Mouse (Mus musculus) kidney, adult 2 months (tissue): ENCODE measurements around the gene Spaar. TPM values are rescaled to one million over a fixed set of nuclear protein-coding genes. Genes with fewer than 3 reads are reported as not detected.

Experiments
- DNase-seq: peaks from one replicate; pipeline ENCODE4 v3.0.0; 2021
- H3K27ac ChIP-seq: fragments of 200-500 bp; 2 replicates; pipeline ENCODE4 v1.5.1; 2012; ENCODE audit warnings: low read depth, low read length, control low read depth, inconsistent platforms; ENCODE audit not compliant: insufficient read depth
- H3K27me3 ChIP-seq: fragments of 200-500 bp; replicated peaks from 2 replicates; pipeline ENCODE4 v1.6.1; 2012; ENCODE audit warnings: mild to moderate bottlenecking, moderate library complexity, low read length, inconsistent platforms; ENCODE audit not compliant: control insufficient read depth, insufficient read depth
- H3K36me3 ChIP-seq: fragments of 200-500 bp; 2 replicates; pipeline ENCODE4 v1.6.1; 2012; ENCODE audit warnings: mild to moderate bottlenecking, moderate library complexity, low read length, inconsistent platforms; ENCODE audit not compliant: control insufficient read depth, insufficient read depth
- H3K4me1 ChIP-seq: fragments of 200-500 bp; 2 replicates; pipeline ENCODE4 v1.6.1; 2011; ENCODE audit warnings: low read length; ENCODE audit not compliant: control insufficient read depth, insufficient read depth
- H3K4me3 ChIP-seq: fragments of 200-500 bp; 2 replicates; pipeline ENCODE4 v1.5.1; 2011; ENCODE audit warnings: mild to moderate bottlenecking, low read depth, low read length, control low read depth; ENCODE audit not compliant: insufficient read depth
- CTCF ChIP-seq: fragments of 200-500 bp; conservative IDR thresholded peaks from 2 replicates; pipeline ENCODE4 v1.5.1; 2011; ENCODE audit warnings: low read depth, mild to moderate bottlenecking, control low read depth, low read length, moderate library complexity, mixed read lengths; ENCODE audit not compliant: insufficient read depth, insufficient read length
- POLR2A ChIP-seq: fragments of 200-500 bp; IDR thresholded peaks from one replicate; pipeline ENCODE4 v1.6.1; 2011; ENCODE audit warnings: low read depth, low read length, control low read depth
- WGBS: fragments of 180-500 bp; shearing (Covaris S2); methylation state at CpG from one replicate; pipeline ENCODE4 v1.1.7; 2018; 5-methylcytosine and 5-hydroxymethylcytosine counted together
- polyA plus RNA-seq: library from polyadenylated mRNA; depleted of rRNA; stranded (reverse); fragments of >200 nt; gene quantifications from 2 replicates; pipeline ENCODE4 v1.2.3, GENCODE M21; 2012; rRNA removed

Gene Spaar
- 2.4 and 2.5 TPM in 2 replicates for polyA plus RNA-seq

DNA sequence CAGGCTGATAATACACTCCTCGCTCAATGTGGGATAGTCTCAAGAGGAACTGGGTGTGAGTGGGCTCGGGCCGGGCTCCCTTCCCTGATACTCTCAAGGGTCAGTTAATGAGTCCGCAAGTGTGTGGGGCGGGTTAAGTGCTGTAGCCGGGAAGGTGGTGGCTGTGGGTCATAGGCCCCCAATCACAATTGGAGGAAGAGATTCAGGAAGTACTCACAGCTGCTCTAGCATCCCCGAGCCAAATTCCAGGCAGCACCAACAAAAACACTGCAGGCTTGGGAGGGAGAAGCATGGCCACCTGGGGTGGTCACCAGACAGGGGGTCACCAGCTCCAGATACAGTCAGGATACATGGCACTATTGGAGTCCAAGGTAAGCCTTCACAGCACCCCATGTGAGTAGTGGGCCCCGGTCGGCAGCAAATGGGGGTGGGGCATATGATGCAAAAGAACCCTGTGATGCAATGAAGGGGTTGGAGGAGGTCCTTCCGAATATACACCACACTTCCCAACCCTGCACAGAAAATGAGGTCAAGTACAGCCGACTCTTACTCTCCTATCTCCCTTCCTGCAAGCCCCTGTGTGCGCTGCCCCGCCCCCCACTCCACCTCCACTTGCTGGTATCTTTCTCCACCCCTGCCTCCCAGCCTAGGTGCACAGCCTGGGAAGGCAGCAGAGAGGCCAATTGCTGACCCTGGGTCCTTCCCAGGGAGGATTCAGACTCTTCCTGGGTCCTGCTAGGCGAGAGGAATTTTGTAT, at the start of gene Spaar:
Spaar (plus strand) TSS at position 241 of the 757 bp plus-strand sequence.
- Histone ChIP-seq H3K4me3 (peak within 1 kb of the TSS; percentile 29), H3K36me3 (no peaks in the 10 kb centered on the region), H3K27me3 (no peaks in the 10 kb centered on the region), H3K27ac (peak within 1 kb of the TSS; percentile 97), H3K4me1 (peaks cover 3% of the 10 kb centered on the region)
- no peak for TF ChIP-seq POLR2A
- TF ChIP-seq CTCF: no peak
- 47% methylated on average over 14 of the region's 14 CpGs for WGBS
- DNase-seq: peak; percentile 84

DNA sequence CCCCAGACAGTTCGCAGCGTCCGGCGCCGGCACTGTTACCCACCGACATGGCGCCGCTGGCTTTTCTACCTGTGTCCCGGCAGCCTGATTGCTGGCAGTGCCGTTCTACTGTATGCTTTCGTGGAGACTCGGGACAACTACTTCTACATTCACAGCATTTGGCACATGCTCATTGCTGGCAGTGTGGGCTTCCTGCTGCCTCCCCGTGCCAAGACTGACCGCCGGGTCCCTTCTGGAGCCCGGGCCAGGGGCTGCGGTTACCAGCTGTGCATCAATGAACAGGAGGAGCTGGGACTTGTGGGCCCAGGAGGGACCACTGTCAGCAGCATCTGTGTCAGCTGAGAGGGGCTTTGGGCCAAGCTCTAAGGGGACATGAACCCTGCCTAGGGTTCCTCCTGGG, 39.8 kb upstream of the Spaar start:
- WGBS: 93% methylated on average over 17 of the region's 17 CpGs
- Histone ChIP-seq H3K36me3 (no peaks in the 10 kb centered on the region), H3K4me3 (no peak overlapping the region), H3K4me1 (no peaks in the 10 kb centered on the region), H3K27me3 (no peaks in the 10 kb centered on the region), H3K27ac (no peak overlapping the region)
- TF ChIP-seq CTCF: no peak
- no peak for TF ChIP-seq POLR2A
- no peak for DNase-seq

GRCm38 (mm10) chr4:43691026-43691425, 38.8 kb upstream of the Spaar start:
- H3K27ac ChIP-seq: no peak overlapping the region
- DNase-seq: no peak
- peaks cover 2% of the 10 kb centered on the region; the same call in 1 of the 2 replicates for H3K4me1 ChIP-seq
- TF ChIP-seq POLR2A (no peak), CTCF (no peak)
- no peak overlapping the region for H3K4me3 ChIP-seq
- H3K27me3 ChIP-seq: no peaks in the 10 kb centered on the region
- 84% methylated on average over 5 of the region's 5 CpGs for WGBS
- no peaks in the 10 kb centered on the region for H3K36me3 ChIP-seq

DNA sequence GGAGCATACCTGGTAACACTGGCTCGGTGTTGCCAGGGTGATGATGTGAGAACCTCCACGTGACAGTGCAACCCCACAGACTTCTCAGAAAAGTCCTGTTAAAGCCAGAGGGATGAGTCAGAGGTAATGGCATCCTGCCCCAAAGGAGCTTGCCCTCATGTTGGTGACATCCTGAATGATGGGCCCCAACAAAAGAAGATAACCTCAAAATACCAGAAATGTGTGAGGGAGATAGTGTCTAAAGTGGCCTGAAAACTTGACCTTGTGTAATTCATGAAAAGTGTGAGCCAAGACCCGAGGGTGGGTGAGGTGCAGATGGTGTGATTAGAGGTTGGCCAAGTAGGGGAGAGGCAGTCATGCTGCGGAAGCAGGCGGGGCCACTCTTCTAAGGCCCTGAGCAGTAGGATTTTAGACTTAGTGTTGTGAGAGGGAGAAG, 36.0 kb upstream of the Spaar start:
- Histone ChIP-seq H3K4me1 (peaks cover 2% of the 10 kb centered on the region; the same call in 1 of the 2 replicates), H3K27me3 (no peaks in the 10 kb centered on the region), H3K36me3 (no peaks in the 10 kb centered on the region), H3K4me3 (no peak overlapping the region), H3K27ac (no peak overlapping the region)
- 70% methylated on average over 5 of the region's 5 CpGs for WGBS
- no peak for TF ChIP-seq POLR2A
- TF ChIP-seq CTCF: no peak
- DNase-seq: peak; percentile 34

GRCm38 (mm10) chr4:43694439-43695248, 35.2 kb upstream of the Spaar start:
- TF ChIP-seq CTCF: no peak
- 89% methylated on average over 1 of the region's 1 CpGs for WGBS
- Histone ChIP-seq H3K27ac (no peak overlapping the region), H3K4me3 (no peak overlapping the region), H3K4me1 (peaks cover 2% of the 10 kb centered on the region; the same call in 1 of the 2 replicates), H3K27me3 (no peaks in the 10 kb centered on the region), H3K36me3 (no peaks in the 10 kb centered on the region)
- DNase-seq: no peak

GRCm38 (mm10) chr4:43695249-43695671, 34.6 kb upstream of the Spaar start:
- H3K36me3 ChIP-seq: no peaks in the 10 kb centered on the region
- peaks cover 2% of the 10 kb centered on the region; the same call in 1 of the 2 replicates for H3K4me1 ChIP-seq
- H3K4me3 ChIP-seq: no peak overlapping the region
- TF ChIP-seq POLR2A (no peak), CTCF (no peak)
- no peaks in the 10 kb centered on the region for H3K27me3 ChIP-seq
- DNase-seq: peak; percentile 74
- WGBS: 20% methylated on average over 9 of the region's 9 CpGs
- H3K27ac ChIP-seq: peak overlapping the region; percentile 61; the same call in 1 of the 2 replicates

- Histone ChIP-seq H3K4me3 (no peak overlapping the region), H3K27me3 (no peaks in the 10 kb centered on the region), H3K4me1 (peaks cover 2% of the 10 kb centered on the region; the same call in 1 of the 2 replicates), H3K27ac (no peak overlapping the region), H3K36me3 (no peaks in the 10 kb centered on the region)
- TF ChIP-seq CTCF: no peak
- no peak for TF ChIP-seq POLR2A
- WGBS: 93% methylated on average over 13 of the region's 13 CpGs
- no peak for DNase-seq
Observed at GRCm38 (mm10) chr4:43696561-43696960, 33.3 kb upstream of the Spaar start.
